Mouse (Mus musculus) spleen, adult 2 months (tissue): ENCODE measurements around the gene Naa15.

Source experiments
- CTCF ChIP-seq: fragments of 200-500 bp; IDR thresholded peaks from 2 replicates; pipeline ENCODE4 v1.5.1; 2011; ENCODE audit warnings: mild to moderate bottlenecking, inconsistent platforms; ENCODE audit not compliant: insufficient read depth, insufficient read length, insufficient replicate concordance; ENCODE audit errors: extremely low read depth
- POLR2A ChIP-seq: fragments of 200-500 bp; IDR thresholded peaks from 2 replicates; pipeline ENCODE4 v1.6.1; 2011; ENCODE audit warnings: low read depth, low read length, inconsistent platforms

DNA sequence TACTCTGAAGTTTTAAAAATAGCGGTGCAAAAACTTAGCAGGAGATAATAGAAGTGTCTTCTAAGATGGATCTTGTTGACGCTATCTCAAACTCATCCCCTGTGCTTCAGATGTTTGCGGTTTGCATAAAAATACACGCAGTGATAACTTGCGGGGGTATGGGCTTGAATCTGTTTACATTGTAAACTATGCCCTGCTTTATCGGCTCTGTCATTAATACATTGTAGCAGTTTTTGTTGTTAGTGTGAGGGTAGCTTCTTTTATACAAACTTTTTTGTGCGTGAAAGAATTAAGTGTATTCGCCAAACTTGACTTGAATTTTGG lies 2.1 kb downstream of the Naa15 start:
- no peak for TF ChIP-seq CTCF
- TF ChIP-seq POLR2A, result no peak
